Mouse (Mus musculus) heart, adult 2 months (tissue): Measurements from ENCODE around the gene Syngap1.

Experiments
- CTCF ChIP-seq: fragments of 200-600 bp; IDR thresholded peaks from 2 replicates; pipeline ENCODE4 v1.8.1; 2022; ENCODE audit warnings: antibody characterized with exemption, mild to moderate bottlenecking, moderate library complexity
- POLR2A ChIP-seq: fragments of 200-500 bp; IDR thresholded peaks from 2 replicates; pipeline ENCODE4 v1.6.1; 2011; ENCODE audit warnings: mild to moderate bottlenecking, low read depth, low read length, control low read depth; ENCODE audit not compliant: insufficient read depth

DNA sequence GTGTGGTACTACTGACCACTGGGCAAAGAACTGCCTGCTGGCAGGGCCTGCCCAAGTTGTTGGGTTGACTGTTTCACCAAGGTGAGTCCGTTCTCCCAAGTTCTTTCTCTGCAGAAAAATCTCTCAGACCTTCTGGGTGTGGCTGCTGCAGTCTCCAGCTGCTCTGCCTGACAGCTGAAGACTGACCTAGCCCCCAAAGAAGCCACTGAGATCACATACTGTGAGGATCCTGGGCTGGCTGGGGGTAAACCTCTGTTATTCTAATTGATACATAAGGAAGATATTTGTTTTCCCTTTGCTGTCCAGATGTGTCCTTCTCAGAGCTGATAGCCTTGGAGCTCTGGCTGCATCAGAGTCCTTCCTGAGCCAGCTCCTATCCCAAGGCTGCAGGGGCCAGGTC, 25.8 kb upstream of the Syngap1 start:
- TF ChIP-seq CTCF (no peak), POLR2A (no peak)
